Mouse (Mus musculus) adrenal gland, adult 18-20 months (tissue): ENCODE measurements at regions not wholly inside any gene's neighbourhood (a gene's known extent, or its start where the extent isn't known, plus 50 kb on each side); places are given as distances from the start of the nearest gene placed in this dataset.

ENCODE experiments used
- DNase-seq, 2 experiments: peaks; one replicate each; pipeline ENCODE4 v3.0.0; 2021 to 2022; ENCODE audit warnings: low spot score in 2 of 2

DNA sequence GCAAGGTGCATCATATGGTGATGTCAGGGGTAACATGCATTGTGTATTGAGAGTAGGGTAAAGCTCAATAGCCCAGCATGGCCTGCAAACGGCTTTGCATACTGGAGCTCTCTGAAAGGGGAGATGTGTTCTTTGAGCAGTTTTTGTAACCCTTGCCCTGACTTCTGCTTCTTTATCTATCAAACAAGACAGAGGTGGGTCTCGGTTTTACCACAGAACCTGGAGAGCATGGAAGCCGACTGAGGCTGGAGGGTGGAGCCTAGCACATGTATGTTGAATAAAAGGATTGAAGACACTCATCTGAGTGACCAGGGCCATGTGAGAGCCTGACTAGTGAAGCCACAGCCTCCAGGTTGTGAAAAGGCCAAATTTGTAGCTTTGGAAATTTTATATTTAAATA lies 236.7 kb downstream of the Rplp1 start:
- no peak for DNase-seq

DNA sequence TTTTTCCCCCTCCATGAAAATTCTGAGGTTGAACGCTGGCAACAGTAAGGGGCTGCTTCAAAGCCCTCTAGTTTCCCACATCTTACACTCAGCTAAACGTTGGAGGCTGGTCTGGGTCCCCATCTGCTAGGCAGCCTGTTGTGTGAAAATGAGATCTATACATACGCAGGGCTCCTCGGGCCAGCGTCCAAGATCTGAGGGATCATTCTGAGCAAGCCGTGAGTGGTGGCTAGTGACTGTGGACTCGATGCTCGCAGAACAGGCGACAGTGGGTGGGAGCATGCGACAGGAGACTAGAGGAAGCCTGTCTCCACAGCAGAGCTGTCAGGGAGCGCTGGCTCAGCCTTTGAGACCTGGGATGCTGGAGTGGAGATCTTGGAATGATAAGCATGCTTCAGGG lies 237.3 kb downstream of the Rplp1 start:
- DNase-seq = no peak

DNA sequence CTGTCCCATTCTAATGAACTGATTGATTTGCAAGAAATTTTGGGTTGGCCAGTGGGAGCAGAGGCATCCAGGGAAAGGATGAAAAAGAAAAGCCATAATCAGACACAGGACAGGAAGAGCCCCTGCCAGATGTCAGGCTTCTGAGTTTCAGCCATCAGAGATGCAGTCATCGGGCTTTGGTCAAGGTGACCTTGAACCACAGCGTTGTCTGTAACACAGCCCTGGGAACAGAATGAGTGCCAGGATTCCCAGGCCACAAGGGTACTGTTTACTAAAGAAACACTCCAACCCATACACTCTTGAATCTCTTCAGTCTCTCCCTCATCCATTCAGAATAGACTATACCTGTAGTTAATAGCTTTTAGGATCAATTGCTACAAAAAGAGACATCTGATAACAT lies 239.0 kb downstream of the Rplp1 start:
- DNase-seq = no peak

DNA sequence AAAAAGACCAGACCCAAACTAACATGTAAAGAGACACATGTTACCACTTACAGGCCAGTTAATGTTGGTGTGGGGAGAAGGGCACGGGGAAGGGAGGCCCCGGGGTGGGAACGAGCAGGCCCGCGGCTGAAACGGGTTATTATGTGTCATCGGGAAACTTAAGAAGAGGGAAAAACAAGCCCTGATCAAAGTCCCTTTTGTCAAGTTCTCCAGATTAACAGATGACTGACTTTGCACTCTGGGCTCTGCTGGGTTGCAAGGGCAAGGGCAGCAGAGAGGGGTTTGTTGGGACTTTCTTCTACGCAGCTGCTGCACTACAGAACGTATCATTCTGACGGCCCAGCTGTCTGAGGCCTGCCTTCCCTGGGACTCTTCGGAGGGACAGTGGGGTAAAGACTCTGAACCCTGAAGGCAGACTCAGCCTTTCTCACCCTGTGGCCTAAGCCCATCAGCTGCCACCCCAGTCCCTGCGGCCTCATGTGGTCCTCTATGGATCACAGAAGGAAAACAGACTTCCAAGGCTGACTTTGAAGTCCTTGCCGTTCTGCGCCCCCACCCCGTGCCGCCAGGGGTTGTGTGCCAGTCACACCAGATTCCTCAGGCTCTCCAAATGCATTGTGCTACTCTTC lies 240.7 kb downstream of the Rplp1 start:
- DNase-seq = no peak

DNA sequence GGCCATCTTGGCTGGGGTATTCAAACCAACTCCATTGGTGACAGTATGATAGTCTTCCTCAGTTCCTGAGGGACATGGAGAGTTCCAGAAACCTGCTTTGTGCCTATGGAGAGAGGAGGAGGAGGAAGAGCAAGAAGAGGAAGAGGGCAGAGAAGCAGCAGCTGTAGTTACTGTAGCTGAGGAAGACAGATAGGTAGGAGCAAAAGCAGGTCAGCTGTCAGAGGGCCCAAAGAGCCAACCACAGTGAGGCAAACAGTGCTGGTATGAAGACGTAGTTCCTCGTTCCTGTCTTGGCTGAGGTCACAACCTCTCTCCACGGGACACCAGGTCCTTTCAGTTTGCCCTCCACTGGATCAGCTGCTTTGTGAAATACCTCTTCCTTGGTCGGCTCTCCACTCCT lies 243.4 kb downstream of the Rplp1 start:
- DNase-seq = no peak

DNA sequence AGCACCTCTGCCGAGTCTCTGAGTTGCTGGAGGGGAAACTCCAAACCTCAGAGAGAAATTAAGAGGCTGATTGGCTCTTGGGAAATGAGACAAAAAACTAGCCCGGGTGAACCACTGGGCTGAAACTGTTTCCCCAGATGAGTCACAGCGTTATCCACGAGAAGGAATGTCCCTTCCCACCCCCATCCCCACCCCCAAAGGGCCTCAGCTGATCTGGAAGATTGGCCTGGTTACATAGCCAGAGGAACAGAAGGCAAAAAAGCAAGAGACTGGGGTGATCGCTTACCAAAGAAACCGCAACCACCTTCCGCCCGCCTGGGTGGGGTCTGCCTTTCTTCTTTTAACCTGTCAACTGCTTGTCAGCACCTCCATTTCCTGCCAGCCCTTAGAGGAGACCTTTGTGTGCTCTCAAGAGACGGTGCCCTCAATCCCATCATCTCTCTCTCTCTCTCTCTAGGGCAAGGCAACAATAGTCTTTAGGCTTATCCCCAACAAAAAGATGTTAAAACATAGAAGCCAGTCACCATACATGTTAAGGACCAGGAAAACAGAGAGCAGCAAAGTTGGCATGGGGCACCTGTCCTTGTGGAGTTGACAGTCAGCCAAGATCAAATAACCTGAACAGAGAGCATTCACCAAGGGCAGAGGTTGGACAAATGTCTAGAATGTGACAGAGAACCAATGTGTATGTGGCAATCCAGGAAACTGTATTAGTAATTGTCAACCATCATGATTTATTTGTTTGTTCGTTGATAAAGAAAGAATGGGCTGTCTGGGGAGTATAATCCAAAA lies 244.4 kb downstream of the Rplp1 start:
- no peak for DNase-seq

DNA sequence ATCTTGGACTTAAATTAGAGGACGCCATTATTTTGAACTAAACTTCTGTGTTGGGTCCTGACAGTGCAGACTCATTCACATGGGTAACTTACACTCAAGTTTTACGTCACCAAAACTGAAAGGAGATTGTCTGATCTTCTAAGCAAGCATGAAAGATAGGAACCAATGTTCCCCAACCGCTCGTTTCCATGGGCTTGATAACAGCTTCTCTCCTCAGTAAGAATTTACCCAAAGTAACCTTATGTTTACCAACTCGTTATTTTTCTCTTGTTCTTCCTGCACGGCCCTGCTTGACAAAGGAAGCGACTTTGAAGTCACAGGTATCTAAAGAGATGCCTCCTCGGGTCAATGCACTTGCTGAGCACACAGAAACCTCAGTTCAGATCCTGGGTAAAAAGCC lies 245.6 kb downstream of the Rplp1 start:
- no peak for DNase-seq

DNA sequence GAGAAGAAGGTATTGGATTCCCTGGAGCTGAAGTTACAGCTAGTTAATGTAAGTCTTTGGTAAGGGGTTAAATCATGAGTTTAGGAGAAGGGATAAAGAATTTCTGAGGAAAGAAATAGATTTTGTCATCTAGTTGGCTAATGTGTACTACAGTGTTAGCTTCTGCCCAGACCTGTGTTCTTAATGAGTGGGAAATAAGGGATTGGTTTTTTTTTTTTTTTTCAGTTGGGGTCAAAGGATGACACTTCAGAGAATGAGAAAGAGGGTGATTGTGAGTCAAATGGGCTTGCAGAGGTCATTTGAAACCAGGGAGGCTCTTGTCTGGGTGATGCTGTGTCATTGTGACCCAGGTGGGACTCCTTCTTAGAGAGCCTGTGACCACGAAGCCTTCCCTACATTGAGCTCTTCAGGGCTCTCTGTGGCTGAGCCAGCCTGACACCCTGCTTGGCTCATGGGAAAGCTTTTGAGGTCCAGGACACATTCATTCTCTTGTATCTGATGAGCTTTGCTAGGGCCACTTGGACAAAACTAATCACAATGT lies 246.1 kb downstream of the Rplp1 start:
- no peak for DNase-seq

DNA sequence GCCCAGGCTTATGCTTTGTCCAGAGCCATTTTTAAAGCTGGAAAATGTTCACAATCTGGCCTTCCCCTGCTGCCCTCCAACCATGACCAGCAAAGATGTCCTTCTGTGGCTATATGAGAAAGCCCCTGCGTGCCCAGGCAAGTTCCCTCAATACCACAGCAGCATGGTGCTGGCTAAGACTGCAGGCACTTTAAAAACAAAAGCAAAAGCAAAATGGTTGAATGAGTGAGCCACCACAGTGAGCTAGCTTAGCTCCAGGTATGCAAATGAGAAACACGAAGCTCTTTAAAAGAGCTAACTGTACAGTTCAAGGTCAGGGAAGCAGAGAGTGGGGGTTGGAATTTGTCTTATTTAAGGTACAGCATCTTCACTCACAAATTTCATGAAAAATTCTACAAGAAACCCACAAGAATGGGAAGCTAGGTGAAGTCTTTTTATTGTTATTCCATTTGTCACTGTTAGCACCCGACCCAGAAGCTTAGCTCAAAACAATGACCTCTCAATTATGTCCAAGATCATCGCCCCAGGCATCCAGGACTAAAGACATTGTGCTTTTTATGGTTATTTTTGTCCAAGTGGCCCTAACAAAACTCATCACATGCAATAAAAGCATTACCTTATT lies 246.8 kb downstream of the Rplp1 start:
- no peak for DNase-seq

DNA sequence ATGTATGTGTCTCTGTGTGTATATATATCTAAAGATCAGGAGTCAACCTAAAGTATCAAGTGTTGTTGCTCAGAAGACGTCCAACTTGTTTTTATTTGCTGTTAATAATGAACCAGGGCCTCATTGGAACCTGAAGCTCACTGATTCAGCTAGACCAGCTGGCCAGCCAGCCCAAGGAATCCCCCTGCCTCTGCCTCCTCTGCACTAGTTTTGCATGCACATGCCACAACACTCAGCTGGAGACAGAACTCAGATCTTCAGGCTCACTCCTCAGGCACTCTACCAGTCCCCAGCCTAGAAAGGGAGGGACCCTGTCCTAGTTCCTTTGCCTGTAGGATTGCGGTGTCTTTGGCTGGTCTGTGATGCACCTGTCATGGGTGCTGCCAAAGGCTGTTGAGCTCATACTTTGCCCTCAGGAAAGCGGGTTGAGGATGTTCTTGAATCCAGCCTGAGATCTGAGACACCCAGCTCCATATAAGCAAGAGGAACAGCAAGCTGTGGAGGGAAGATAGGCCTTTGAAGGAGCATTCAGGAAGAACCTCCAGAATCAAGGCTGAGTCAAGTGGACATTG lies 247.5 kb downstream of the Rplp1 start:
- no peak for DNase-seq

DNA sequence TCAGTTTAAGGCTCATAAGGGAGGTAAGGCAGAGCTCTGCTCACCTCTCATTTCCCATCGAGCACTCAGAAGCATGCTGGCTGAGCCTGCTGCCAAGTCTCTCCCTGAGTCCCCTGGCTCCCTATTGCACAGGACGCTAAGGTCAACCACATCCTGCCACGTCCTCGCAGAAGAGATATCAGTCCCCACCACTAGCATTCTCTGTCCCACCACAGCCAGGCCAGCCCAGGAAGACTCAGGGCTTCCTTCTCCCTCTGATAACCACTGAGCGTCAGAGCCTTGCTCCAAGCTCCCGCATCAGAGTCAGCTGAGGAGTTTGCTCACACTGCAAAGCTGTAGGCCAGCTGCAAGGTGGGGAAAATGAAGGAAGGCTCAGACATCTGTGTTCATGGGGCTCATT lies 248.2 kb downstream of the Rplp1 start:
- no peak for DNase-seq

DNA sequence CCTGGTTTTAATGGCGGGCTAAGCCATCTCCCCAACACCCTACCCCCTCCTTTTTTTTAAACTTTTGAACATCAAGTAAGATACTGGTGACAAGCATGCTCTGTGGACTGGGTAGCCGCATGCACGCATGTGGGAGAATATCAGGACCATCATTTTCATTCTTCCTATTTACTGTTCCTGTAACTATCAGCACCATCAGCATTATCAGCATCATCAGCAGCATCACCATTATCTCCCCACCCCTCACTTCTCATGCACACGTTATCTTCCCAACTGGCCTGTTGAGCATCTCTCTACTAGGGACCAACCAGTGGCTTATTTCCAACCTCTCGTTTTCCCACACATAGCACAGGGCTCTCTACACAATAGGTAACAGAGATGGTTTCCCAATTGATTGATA lies 249.1 kb downstream of the Rplp1 start:
- no peak for DNase-seq

DNA sequence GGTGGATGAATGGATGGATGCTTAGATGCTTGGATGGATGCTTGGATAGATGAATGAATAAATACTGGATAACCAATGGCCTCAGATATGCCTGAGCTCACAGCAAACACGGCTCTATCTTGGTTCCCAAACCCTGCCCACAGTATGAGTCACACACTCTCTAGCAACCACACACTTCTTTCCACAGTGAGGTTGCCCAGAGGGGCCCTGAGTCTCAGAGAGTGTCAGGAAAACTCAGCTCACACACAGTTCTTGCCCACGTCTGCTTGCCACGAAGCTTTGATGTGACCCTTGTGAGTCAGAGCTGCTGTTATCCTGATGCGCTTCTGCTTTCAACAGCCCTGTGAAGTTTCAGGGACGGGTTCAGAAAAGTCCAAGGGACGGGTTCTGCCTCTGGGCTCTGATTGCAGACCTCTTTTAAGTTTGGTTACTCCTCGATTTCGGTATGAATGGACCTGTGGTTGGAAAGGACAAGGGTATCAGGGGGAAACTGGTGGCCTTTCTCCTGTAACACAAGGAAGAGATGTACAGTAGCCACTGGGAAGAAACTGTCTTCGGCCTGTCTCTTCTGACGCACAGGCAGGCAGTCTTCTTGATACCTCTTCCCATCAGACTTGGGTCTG lies 250.2 kb downstream of the Rplp1 start:
- DNase-seq = no peak

DNA sequence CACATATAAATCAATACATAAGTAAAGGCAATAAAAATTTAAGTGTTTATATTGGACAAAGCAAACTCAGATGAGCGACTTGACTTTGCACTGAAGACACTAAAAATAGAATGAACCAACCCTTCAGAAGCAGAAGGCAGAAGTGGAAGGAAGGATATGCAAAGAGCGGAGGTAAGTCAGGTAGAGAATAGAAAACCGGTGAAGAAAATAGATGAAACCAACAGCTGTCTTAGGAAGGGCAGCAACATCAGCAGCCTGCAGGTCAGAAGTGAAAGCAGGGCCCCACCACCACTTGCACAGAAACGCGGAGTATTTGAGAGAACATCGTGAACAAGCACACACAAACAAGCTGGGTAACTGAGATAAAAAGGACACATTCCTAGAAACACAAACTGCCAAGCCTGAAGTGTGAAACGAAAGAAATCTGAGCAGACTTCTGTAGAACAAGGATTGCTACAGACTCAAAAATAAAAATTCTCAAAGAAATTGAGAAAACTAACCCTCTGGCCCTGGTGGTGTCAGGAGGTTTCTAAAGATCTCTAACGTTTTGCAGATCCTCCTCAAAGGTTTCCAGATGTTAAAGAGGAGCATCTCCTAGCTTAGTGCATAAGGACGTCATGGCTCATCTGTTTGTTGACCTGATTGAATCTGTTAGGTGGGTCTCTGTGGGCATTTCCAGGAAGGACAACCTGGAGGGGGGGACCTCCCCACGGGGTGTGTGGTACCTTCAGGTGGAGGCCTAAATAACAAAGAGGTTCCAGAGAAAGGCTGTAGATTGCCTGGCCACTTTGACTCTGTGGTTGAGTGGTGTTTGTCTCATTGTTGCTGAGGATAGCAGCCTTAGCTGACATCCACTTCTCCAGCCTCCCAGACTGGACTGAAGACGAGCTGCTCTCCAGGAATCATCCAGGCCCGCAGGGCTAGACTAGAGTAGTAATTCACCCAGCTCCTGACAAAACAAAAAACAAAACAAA lies 252.0 kb downstream of the Rplp1 start:
- no peak for DNase-seq

DNA sequence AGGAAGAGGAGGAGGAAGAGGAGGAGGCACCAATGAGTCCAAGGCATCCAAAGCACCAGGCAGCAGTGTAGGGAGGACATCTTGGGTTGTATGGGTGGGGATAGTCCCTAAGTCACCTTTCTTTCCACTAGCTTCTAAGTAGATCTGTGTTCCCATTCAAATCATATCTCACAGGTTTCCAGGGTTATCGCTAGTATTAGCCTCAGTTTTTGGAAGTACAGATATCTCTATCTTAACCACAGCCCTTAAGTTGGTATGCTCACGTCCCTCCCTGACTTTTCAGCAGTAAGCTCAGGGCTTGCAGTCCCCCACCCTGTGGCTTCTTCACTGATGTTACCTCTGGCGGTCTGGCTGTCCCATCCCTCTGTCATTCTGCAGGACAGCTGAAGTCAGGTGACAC lies 254.2 kb downstream of the Rplp1 start:
- DNase-seq = no peak

DNA sequence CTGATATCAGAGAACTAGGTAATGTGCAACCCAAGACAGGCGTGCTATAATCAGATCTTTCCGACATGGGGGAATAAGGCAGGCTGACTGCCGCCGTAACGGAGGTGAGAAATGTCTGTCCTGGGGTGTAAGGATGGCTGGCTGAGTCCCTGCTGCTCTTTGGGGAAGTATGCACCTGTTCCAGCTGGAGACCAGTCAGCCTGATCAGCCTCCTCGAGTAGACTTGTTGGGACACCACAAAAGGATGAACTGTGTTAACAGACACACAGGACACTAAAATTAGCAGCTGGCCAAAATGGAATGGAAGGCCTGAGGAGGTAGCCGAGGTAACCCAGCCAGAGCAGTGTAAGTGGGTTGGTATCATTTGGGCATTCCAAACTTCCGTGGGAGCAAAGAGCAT lies 256.3 kb downstream of the Rplp1 start:
- DNase-seq = no peak

DNA sequence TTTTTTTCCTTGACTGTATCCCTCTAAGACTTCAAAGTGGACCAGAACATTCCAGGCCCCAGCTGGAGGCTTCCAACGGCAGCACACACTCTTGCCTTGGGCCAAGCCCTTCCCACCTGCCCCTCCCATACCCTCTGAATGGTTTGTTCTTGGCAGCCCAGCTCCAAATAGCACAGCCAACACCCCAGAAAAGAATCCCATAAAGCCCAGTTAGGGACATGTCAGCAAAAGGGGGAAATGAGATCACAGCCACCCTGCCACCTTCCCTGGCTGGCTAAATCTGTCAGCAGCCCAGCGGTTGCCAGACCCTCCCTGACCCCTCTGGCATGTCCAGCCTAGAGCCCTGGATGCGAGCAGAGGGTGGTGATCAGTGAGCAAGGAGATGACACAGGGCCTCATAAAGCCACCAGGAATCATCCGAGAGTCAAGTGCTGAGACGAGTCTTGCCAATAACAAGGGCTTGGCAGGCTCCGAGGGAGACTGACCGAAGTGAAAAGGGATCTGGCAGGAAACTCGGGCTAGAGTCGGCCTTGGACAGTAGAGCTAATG lies 258.8 kb downstream of the Rplp1 start:
- no peak for DNase-seq

DNA sequence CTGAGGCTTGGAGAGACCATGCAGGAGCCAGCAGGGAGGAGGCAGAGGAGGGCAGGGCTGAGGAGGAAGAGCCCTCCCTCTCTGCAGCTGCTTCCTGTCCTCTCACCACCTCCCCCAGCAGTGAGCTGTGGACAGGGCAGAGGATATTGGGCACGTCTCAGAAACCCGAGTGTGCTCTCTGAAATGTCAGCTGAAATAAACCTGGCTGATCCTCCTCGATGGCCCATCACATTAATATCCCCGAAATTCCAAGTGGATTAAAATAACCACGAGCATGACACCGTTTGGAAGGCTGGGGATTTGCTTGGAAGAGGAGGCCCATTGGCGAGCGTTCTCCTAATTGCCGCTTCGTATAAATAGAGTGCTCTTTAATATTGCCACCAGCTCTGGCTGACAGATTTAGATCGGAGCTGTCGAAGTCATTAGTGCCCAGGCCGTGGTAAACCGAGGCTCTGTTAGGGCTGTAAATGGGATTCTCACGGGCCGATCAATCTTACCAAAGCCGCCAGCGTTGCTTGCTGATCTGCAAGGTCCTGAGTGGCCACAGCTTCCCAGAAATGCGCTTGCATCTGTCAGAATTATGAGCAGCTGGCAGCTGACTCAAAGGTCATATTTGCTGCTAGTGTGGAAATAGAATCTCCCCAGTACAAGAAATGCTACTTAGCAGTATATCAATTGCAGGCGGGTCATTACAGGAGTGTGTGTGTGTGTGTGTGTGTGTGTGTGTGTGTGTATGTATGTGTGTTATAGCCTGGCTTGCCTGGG lies 268.5 kb downstream of the Rplp1 start:
- DNase-seq = peak in 1 of 2 experiments; percentile 42

DNA sequence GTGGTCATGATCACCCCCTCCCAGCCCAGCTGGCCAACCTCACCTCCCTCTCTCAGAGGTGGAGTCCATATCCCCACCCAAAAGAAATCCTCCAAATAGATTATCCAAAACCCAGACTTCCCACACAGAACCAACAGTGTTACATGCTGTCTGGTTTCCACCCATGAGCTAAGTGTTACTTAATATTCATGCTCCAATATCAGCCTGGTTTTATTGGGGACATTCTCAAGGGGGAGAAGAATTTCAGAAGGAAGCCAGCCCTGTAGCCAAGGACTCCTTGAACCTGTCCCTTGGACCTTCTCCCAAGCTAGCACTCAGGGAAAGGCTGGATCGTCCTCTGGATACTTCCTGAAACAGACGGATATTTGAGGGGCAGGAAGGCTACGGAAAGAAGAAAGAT lies 268.6 kb downstream of the Tle3 start:
- no peak for DNase-seq
